Mouse (Mus musculus): ENCODE data around the gene Canx.

DNA sequence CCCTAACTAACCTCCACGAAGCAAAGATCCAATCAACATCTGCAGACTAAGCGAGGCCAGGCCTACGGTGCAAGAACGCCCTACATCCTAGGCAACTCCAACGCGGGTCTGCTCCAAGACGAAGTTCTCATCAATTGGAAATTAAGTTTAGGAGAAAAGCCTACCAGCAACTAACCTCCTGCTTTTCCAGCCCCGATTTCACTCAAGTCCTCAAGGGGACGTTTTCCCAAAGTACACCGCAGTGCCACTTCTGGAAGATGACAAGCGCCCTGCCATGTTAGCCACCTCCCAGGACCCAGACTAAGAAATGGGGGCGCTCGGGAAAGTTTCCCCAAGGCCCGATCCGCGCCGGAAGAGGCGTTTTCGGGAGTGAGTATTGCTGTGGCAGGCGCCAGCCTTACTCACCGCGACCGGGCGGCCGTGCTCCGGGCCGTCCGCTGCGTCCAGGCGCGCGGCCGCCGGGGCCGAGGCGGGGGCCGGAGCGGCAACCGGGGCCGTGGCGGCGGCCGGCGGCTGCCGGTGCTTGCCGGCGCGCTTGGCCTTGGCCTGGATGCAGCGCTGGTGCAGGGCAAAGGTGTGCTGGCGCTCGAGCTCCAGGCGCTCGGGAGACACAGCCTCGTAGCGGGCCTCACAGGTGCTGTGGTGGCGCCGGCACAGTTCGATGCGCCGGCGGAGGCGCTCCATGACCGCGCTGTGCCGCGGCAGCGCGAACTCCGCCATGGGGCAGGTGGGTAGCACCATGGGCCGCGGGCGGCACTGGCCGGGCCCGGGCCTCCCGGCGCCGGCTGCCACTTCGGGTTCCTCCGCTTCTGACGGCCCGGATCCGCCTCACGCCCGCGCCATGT is 33.9 kb downstream of the Canx start:
- no peak for TF ChIP-seq CTCF (IDR thresholded peaks at IDR 0.05; ENCODE audit: low read depth, low read length)
- no peak for TF ChIP-seq POLR2A (IDR thresholded peaks at IDR 0.05; ENCODE audit: borderline replicate concordance, low read depth, low read length)

Data from bone marrow macrophage, adult 2 months (primary cell).